Mouse (Mus musculus) bone marrow, adult 2 months (tissue): ENCODE measurements around the gene Gm867.
A peak's percentile ranks its signal among the peaks of the same experiment; 100 is the strongest.

Source experiments
- CTCF ChIP-seq: fragments of 200-500 bp; IDR thresholded peaks from 2 replicates; pipeline ENCODE4 v1.5.1; 2011; ENCODE audit warnings: low read length, control low read depth; ENCODE audit not compliant: control insufficient read depth, insufficient read depth
- POLR2A ChIP-seq: fragments of 200-500 bp; IDR thresholded peaks from 2 replicates; pipeline ENCODE4 v1.6.1; 2011; ENCODE audit warnings: low read depth, mild to moderate bottlenecking, control low read depth, low read length, borderline replicate concordance; ENCODE audit not compliant: control insufficient read depth

- TF ChIP-seq CTCF (no peak), POLR2A (peak; percentile 62; the same call in 1 of the 2 replicates)
Measured at GRCm38 (mm10) chr10:75950791-75951210, 10.3 kb upstream of the Gm867 start.
